Mouse (Mus musculus): ENCODE data around the gene Olfr794.

Olfr794 gene

DNA sequence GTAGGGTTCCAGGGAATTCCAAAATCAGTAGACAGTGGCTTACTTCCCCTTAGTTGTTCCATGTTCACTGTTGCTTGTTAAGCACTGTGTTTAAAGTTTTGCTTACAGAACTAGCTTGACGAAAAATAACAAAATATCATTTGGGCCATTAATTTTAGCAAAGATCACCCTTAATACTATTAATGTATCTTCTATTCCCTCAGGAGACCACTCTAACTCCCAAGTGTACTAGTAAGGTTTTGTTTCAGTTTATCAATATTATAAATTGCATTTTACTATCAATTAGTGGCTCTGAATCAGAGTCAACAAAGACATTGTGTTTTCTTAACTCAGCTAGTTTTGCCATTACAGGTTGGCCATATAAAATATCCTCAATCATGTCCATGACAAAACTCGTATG is at the start of gene Olfr794:
Gene Olfr794, plus strand, starts transcription at position 301 of the 400 bp plus-strand sequence.
- DNase-seq (ENCODE audit: low spot score): no peak

DNA sequence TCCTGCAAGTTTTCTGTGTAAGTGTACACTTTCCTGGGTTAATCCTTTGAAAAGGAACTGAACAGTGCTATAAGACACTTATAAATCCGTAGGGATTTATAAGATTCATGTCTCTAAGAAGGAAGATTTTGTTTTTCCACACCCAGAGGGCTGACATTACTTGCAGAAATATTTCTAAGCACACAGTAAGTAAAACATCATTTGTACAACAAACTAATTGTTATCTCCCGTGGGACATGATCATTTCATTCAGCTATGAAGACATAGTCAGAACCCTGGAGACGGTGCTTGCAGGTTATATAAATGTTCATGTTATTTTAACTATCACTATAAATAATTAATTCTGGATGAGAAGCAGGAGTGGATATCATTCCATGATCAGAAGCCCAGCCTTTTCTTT is 46.0 kb upstream of the Olfr794 start, which contains the start of gene Olfr791:
Gene Olfr791, plus strand, starts transcription at position 301 of the 400 bp plus-strand sequence.
- no peak for DNase-seq (ENCODE audit: low spot score)

DNA sequence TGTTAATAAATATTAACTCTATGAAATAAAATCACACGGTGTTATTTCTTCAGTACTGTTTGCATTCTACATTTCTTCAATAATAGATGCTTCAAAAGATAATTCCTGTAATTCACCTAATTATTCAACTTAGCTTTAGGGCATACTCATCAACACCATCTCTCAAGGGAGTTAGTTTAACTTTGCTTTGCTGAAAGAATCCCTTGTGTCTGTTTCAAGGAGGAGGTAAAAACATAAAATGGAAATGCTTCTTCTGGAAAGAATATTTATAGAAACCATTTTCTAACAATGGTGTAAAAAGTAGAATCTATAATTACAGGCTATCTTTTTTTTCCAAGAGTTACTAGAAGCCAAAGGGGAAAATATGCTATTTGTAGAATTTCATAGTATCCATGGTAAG is 28.6 kb upstream of the Olfr794 start, which contains the start of gene Olfr792:
Gene Olfr792, plus strand, starts transcription at position 301 of the 400 bp plus-strand sequence.
- DNase-seq (ENCODE audit: low spot score): no peak

DNA sequence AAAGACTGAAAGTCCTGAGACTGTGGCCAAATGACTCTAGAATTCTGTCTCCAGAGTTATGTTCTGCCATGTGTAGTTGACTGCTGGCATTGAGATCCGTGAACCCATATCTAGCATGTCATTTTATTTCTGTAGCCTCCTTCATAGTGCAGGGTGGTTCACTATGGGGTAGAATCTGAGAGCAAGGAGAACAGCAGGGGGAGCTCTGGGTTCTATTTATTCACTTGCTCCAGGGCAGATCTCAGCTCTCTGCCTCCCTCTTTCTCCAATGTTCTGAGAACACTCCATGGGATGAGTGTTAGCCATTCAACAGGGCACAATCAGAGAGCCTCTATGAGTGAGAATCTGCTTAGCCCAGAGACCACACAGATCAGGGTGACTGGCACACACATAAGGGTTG is 18.1 kb upstream of the Olfr794 start:
- no peak for DNase-seq (ENCODE audit: low spot score)

DNA sequence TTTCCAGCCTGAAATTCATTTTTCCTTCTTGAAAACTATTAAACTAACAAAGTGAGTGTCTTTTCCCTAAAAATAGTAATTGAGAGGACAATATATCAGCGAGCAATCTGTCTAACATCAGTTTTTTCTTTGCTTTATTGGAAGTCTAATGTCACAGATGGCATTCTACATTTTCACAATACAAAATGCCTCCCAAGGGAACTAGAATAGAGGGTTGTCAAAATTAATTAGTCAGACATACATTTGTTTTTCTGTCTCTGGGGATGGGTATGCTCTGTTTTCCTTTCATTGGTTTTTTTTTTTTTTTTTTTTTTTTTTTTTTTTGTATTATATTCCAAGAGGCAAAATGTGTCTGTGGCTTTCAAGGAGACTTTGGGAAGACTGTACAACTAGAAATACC is 9.6 kb downstream of the Olfr794 start:
- DNase-seq (ENCODE audit: low spot score): no peak

DNA sequence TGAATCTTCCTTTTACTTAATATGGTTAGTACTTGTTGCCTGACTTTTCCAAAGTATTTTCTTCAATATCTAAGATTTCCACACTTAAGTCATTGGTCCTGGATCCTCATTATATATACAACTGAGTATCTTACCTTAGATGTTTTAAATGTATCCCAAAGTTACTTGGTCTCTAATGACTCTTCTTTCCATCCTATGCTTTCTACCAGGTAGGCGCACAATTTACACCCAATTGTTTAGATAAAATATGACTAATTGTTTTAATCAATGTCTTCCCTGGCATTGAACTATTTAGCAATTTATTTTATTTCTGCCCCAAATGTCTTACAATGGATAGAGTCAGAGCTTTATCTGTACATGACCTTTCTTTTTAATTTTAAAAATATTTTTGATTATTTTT is 45.0 kb downstream of the Olfr794 start, which contains the start of gene Olfr796:
Gene Olfr796, minus strand, starts transcription at position 101 of the 400 bp plus-strand sequence.
- DNase-seq (ENCODE audit: low spot score): no peak

DNA sequence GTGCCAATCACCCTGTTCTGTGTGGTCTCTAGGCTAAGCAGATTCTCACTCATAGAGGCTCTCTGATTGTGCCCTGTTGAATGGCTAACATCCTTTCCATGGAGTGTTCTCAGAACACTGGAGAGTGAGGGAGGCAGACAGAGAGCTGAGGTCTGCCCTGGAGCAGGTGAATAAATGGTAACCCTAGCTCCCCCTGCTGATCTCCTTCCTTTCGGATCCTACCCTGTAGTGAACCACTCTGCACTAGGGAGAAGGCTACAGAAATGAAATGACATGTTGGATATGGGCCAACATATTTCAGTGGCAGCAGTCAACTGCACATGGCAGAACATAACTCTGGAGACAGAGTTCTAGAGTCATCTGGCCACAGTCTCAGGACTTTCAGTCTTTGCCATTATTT is 54.3 kb downstream of the Olfr794 start:
- DNase-seq (ENCODE audit: low spot score): no peak
